ENCODE assay signal across 8 mouse cellular contexts in the genomic region with DNA sequence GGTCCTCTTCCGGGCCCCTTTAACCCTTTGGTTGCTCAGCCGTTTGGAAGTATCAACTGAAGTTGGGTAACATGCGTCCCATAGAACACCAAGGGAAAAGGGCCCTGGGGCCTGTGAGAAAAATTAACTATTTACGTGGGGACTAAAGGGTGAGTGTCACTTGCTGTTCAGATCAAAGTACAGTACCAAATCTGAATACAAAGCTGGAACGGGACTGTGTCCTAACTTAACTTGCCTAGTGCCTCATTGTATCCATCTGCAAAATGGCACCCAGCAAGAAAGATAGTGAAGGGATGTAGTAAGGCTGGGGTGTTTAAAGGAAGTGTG. TPM values are rescaled to one million over a fixed set of nuclear protein-coding genes. Genes with fewer than 3 reads are reported as not detected.
A peak's percentile ranks its signal among the peaks of the same experiment; 100 is the strongest.
DNase-seq lines count a peak whose midpoint lies in the region; ATAC-seq and TF ChIP-seq lines count a peak whose summit lies in the region.

No protein-coding gene starts in this region.

- no peak for DNase-seq in lung, postnatal 14 days
- DNase-seq in adrenal gland, postnatal 36 days: no peak
- DNase-seq in layer of hippocampus, postnatal 36 days: no peak
- no peak for DNase-seq in gastrocnemius, postnatal 36 days

- ATAC-seq in lung, embryonic 15.5 days (ENCODE audit: borderline replicate concordance, extremely low read depth, low FRiP score, low TSS enrichment): no peak
- ATAC-seq in embryonic facial prominence, embryonic 15.5 days (ENCODE audit: insufficient number of reproducible peaks, low FRiP score, low TSS enrichment, low read depth): no peak
- no peak for ATAC-seq in intestine, postnatal 0 days
- no peak for ATAC-seq in neural tube, embryonic 15.5 days (ENCODE audit: low FRiP score)

- 12% methylated on average over 5 of the region's 5 CpGs for WGBS in lung, embryonic 15.5 days
- WGBS in embryonic facial prominence, embryonic 15.5 days: 11% methylated on average over 5 of the region's 5 CpGs
- 8% methylated on average over 5 of the region's 5 CpGs for WGBS in intestine, postnatal 0 days
- 18% methylated on average over 5 of the region's 5 CpGs for whole genome bisulfite sequencing in neural tube, embryonic 15.5 days

- no peaks in the 10 kb centered on the region for H3K27me3 ChIP-seq in lung, embryonic 15.5 days
- no peaks in the 10 kb centered on the region for H3K27me3 ChIP-seq in embryonic facial prominence, embryonic 15.5 days
- H3K27me3 ChIP-seq in intestine, postnatal 0 days (replicated peaks; ENCODE audit: control insufficient read depth, insufficient read depth, low read length): no peaks in the 10 kb centered on the region
- H3K27me3 ChIP-seq in neural tube, embryonic 15.5 days (replicated peaks): no peaks in the 10 kb centered on the region

- no peaks in the 10 kb centered on the region for H3K9me3 ChIP-seq in lung, embryonic 15.5 days
- no peaks in the 10 kb centered on the region for H3K9me3 ChIP-seq in embryonic facial prominence, embryonic 15.5 days (replicated peaks)
- H3K9me3 ChIP-seq in intestine, postnatal 0 days (ENCODE audit: control insufficient read depth): no peaks in the 10 kb centered on the region
- H3K9me3 ChIP-seq in neural tube, embryonic 15.5 days (replicated peaks): no peaks in the 10 kb centered on the region

- H3K4me1 ChIP-seq in lung, embryonic 15.5 days: peaks cover 43% of the 10 kb centered on the region
- peaks cover 63% of the 10 kb centered on the region for H3K4me1 ChIP-seq in embryonic facial prominence, embryonic 15.5 days
- peaks cover 8% of the 10 kb centered on the region for H3K4me1 ChIP-seq in intestine, postnatal 0 days (replicated peaks; ENCODE audit: control insufficient read depth, insufficient read depth, low read length)
- peaks cover 32% of the 10 kb centered on the region for H3K4me1 ChIP-seq in neural tube, embryonic 15.5 days

- H3K4me2 ChIP-seq in lung, embryonic 15.5 days: peak overlapping the region; percentile 72
- H3K4me2 ChIP-seq in embryonic facial prominence, embryonic 15.5 days (replicated peaks): peak overlapping the region; percentile 71
- peak overlapping the region; percentile 87 for H3K4me2 ChIP-seq in intestine, postnatal 0 days (replicated peaks; ENCODE audit: low read depth)
- H3K4me2 ChIP-seq in neural tube, embryonic 15.5 days: peak overlapping the region; percentile 72

- peak overlapping the region; percentile 82 for H3K4me3 ChIP-seq in lung, embryonic 15.5 days
- H3K4me3 ChIP-seq in embryonic facial prominence, embryonic 15.5 days (replicated peaks): peak overlapping the region; percentile 84
- H3K4me3 ChIP-seq in intestine, postnatal 0 days (ENCODE audit: low read depth, low read length): peak overlapping the region; percentile 80
- H3K4me3 ChIP-seq in neural tube, embryonic 15.5 days (replicated peaks): peak overlapping the region; percentile 72

- no peaks in the 10 kb centered on the region for H3K36me3 ChIP-seq in lung, embryonic 15.5 days
- H3K36me3 ChIP-seq in embryonic facial prominence, embryonic 15.5 days: 0 out of 2 replicates have a peak, but pooled peaks cover 5% of the 10 kb centered on the region
- H3K36me3 ChIP-seq in intestine, postnatal 0 days (ENCODE audit: control insufficient read depth, insufficient read depth): no peaks in the 10 kb centered on the region
- H3K36me3 ChIP-seq in neural tube, embryonic 15.5 days: no peaks in the 10 kb centered on the region

- H3K9ac ChIP-seq in lung, embryonic 15.5 days: peak overlapping the region; percentile 99
- H3K9ac ChIP-seq in embryonic facial prominence, embryonic 15.5 days: peak overlapping the region; percentile 88
- peak overlapping the region; percentile 97 for H3K9ac ChIP-seq in intestine, postnatal 0 days (ENCODE audit: low read depth, low read length)
- H3K9ac ChIP-seq in neural tube, embryonic 15.5 days (replicated peaks): peak overlapping the region; percentile 87

- TF ChIP-seq CTCF in intestine, postnatal 0 days (IDR thresholded peaks at IDR 0.05; ENCODE audit: low read depth): no peak

- intact Hi-C loops in gastrocnemius, postnatal 36 days (cut with DNase I): no loop called here

- H3K27ac ChIP-seq in lung, embryonic 15.5 days: peak overlapping the region; percentile 97
- H3K27ac ChIP-seq in embryonic facial prominence, embryonic 15.5 days (replicated peaks): peak overlapping the region; percentile 98
- H3K27ac ChIP-seq in intestine, postnatal 0 days (ENCODE audit: low read depth, low read length): peak overlapping the region; percentile 96; the same call in 1 of the 2 replicates
- peak overlapping the region; percentile 94 for H3K27ac ChIP-seq in neural tube, embryonic 15.5 days (replicated peaks)

RNA-seq across cellular contexts. Expression of gene Prdm11, which starts 0.5 kb away (rescaled TPM):
- 6.5 and 7.2 TPM in 2 replicates for polyA plus RNA-seq in lung, embryonic 15.5 days (2015; fragmentation: Nextera tagmentation; extraction: Ambion mirVana)
- polyA plus RNA-seq in embryonic facial prominence, embryonic 15.5 days (2015; fragmentation: Nextera tagmentation; extraction: Ambion mirVana): 12.0 and 12.1 TPM in 2 replicates
- 2.3 and 2.6 TPM in 2 replicates for polyA plus RNA-seq in intestine, postnatal 0 days (2015; fragmentation: Nextera tagmentation; extraction: Ambion mirVana)
- 3.2 and 3.9 TPM in 2 replicates for polyA plus RNA-seq in neural tube, embryonic 15.5 days (2015; fragmentation: Nextera tagmentation; extraction: Ambion mirVana)
- total RNA-seq in adrenal gland, postnatal 36 days (2021): 10 to 100 TPM; 43.5 to 58.3 TPM
- 10 to 100 TPM; 25.7 to 30.1 TPM for total RNA-seq in layer of hippocampus, postnatal 36 days (2021)
- 1 to 10 TPM in 1 of 2 experiments, under 1 TPM in 1; 0.57 to 1.1 TPM for total RNA-seq in gastrocnemius, postnatal 36 days (2021)
